ENCODE assay signal across 9 mouse cellular contexts in the genomic region with DNA sequence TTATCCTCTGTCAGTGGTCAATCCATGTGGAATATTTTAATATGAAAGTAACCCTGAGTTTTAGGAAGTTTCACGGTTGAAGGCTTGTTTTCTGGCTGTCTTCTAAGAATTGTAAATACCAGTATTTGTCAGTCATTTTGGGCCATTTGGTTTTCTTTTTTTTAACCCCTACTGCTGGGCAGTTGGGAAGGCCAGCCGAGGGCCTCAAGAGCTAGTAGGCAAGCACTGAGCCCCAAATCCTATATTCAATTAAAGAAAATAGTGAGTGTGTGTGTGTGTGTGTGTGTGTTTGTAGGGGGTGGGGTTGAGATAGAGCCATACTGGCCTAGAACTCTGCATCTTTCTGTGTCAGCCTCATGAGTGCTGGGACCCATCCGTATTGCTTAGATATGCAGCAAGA. TPM values are rescaled to one million over a fixed set of nuclear protein-coding genes. Genes with fewer than 3 reads are reported as not detected.
DNase-seq lines count a peak whose midpoint lies in the region; ATAC-seq and TF ChIP-seq lines count a peak whose summit lies in the region.
"Had no signal": no experiment of that assay in that cellular context is flagged by ENCODE, and none has a peak within 500 bp of the region (broad histone marks: within the 10 kb centered on the region; RNA-seq: fewer than 3 reads in every experiment).

No protein-coding gene starts in this region.

- DNase-seq in lung, embryonic 14.5 days: no peak
- DNase-seq in lung, adult 18-20 months: no peak
- no peak for DNase-seq in limb, embryonic 10.5 days (ENCODE audit: low spot score)
- no peak for DNase-seq in spleen, postnatal 4 days (ENCODE audit: low spot score in 2 of 2)
- no peak for DNase-seq in yolk sac, embryonic 10.5 days (ENCODE audit: low spot score)
- no peak for DNase-seq in urinary bladder, postnatal 14 days (ENCODE audit: low spot score)
- DNase-seq: kidney, postnatal 14 days had no signal

- WGBS in lung, embryonic 14.5 days: 58% methylated on average over 3 of the region's 3 CpGs
- 59% methylated on average over 3 of the region's 3 CpGs for WGBS in embryonic facial prominence, embryonic 15.5 days
- WGBS in limb, embryonic 10.5 days: 82% methylated on average over 3 of the region's 3 CpGs
- WGBS in neural tube, embryonic 14.5 days: 79% methylated on average over 3 of the region's 3 CpGs

- H3K9ac ChIP-seq in lung, embryonic 14.5 days: peak overlapping the region; percentile 97
- no peak overlapping the region for H3K9ac ChIP-seq in embryonic facial prominence, embryonic 15.5 days
- no peak overlapping the region for H3K9ac ChIP-seq in neural tube, embryonic 14.5 days (replicated peaks; ENCODE audit: low read depth, low read length)

- peak overlapping the region; percentile 71 for H3K4me2 ChIP-seq in lung, embryonic 14.5 days
- H3K4me2 ChIP-seq in embryonic facial prominence, embryonic 15.5 days (replicated peaks): peak overlapping the region; percentile 63
- peak overlapping the region; percentile 55 for H3K4me2 ChIP-seq in neural tube, embryonic 14.5 days (ENCODE audit: low read depth, low read length)

- no peak overlapping the region for H3K27ac ChIP-seq in lung, embryonic 14.5 days (ENCODE audit: low read depth)
- H3K27ac ChIP-seq in embryonic facial prominence, embryonic 15.5 days (replicated peaks): no peak overlapping the region
- peak overlapping the region; percentile 99; the same call in 1 of the 2 replicates for H3K27ac ChIP-seq in limb, embryonic 10.5 days
- no peak overlapping the region for H3K27ac ChIP-seq in neural tube, embryonic 14.5 days (ENCODE audit: low read depth, low read length)

- no peak for ATAC-seq in lung, embryonic 14.5 days (ENCODE audit: insufficient read depth)
- ATAC-seq in embryonic facial prominence, embryonic 15.5 days (ENCODE audit: insufficient number of reproducible peaks, low FRiP score, low TSS enrichment, low read depth): no peak
- ATAC-seq in neural tube, embryonic 14.5 days (ENCODE audit: low read depth): no peak

- H3K9me3 ChIP-seq in lung, embryonic 14.5 days (ENCODE audit: low read depth, low read length): no peaks in the 10 kb centered on the region
- H3K9me3 ChIP-seq in embryonic facial prominence, embryonic 15.5 days (replicated peaks): no peaks in the 10 kb centered on the region
- H3K9me3 ChIP-seq in limb, embryonic 10.5 days (replicated peaks): no peaks in the 10 kb centered on the region
- H3K9me3 ChIP-seq in neural tube, embryonic 14.5 days (ENCODE audit: control insufficient read depth, low read length): no peaks in the 10 kb centered on the region

- TF ChIP-seq CTCF in lung, embryonic 14.5 days (IDR thresholded peaks at IDR 0.05; ENCODE audit: low read depth): no peak

- no peaks in the 10 kb centered on the region for H3K27me3 ChIP-seq in lung, embryonic 14.5 days (ENCODE audit: insufficient read depth, low read length)
- H3K27me3 ChIP-seq in embryonic facial prominence, embryonic 15.5 days: no peaks in the 10 kb centered on the region
- no peaks in the 10 kb centered on the region for H3K27me3 ChIP-seq in limb, embryonic 10.5 days (ENCODE audit: low read depth, poor library complexity, severe bottlenecking)
- H3K27me3 ChIP-seq in neural tube, embryonic 14.5 days (ENCODE audit: control insufficient read depth, insufficient read depth, low read length): no peaks in the 10 kb centered on the region

- H3K36me3 ChIP-seq in lung, embryonic 14.5 days (ENCODE audit: insufficient read depth): peaks cover 29% of the 10 kb centered on the region
- H3K36me3 ChIP-seq in embryonic facial prominence, embryonic 15.5 days: peaks cover 18% of the 10 kb centered on the region; the same call in 1 of the 2 replicates
- peaks cover 40% of the 10 kb centered on the region for H3K36me3 ChIP-seq in limb, embryonic 10.5 days
- no peaks in the 10 kb centered on the region; the same call in none of the 2 replicates for H3K36me3 ChIP-seq in neural tube, embryonic 14.5 days (ENCODE audit: control insufficient read depth, insufficient read depth, low read length)

- H3K4me1 ChIP-seq in lung, embryonic 14.5 days (ENCODE audit: insufficient read depth): no peaks in the 10 kb centered on the region; the same call in 1 of the 2 replicates
- H3K4me1 ChIP-seq in embryonic facial prominence, embryonic 15.5 days: peaks cover 12% of the 10 kb centered on the region
- H3K4me1 ChIP-seq in limb, embryonic 10.5 days: peaks cover 12% of the 10 kb centered on the region; the same call in 1 of the 2 replicates
- H3K4me1 ChIP-seq in neural tube, embryonic 14.5 days (ENCODE audit: control insufficient read depth, insufficient read depth, low read length): peaks cover 6% of the 10 kb centered on the region

- H3K4me3 ChIP-seq in lung, embryonic 14.5 days (ENCODE audit: low read depth, low read length): peak overlapping the region; percentile 99
- H3K4me3 ChIP-seq in embryonic facial prominence, embryonic 15.5 days (replicated peaks): peak overlapping the region; percentile 74
- peak overlapping the region; percentile 96 for H3K4me3 ChIP-seq in limb, embryonic 10.5 days
- H3K4me3 ChIP-seq in neural tube, embryonic 14.5 days (ENCODE audit: low read depth, low read length): peak overlapping the region; percentile 96

RNA-seq across cellular contexts. Expression of gene Psma3, which starts 1.5 kb away (rescaled TPM):
- 621 and 650 TPM in 2 replicates for polyA plus RNA-seq in lung, embryonic 14.5 days (2014; fragmentation: Nextera tagmentation; extraction: Ambion mirVana)
- polyA plus RNA-seq in embryonic facial prominence, embryonic 15.5 days (2015; fragmentation: Nextera tagmentation; extraction: Ambion mirVana): 518 and 555 TPM in 2 replicates
- 656 and 733 TPM in 2 replicates for polyA plus RNA-seq in limb, embryonic 10.5 days (2016; fragmentation: Nextera tagmentation; extraction: Ambion mirVana)
- 542 and 609 TPM in 2 replicates for polyA plus RNA-seq in neural tube, embryonic 14.5 days (2014; fragmentation: Nextera tagmentation; extraction: Ambion mirVana)

RNA-seq across cellular contexts. Expression of gene Actr10, which starts 38.2 kb away (rescaled TPM):
- 232 and 257 TPM in 2 replicates for polyA plus RNA-seq in lung, embryonic 14.5 days (2014; fragmentation: Nextera tagmentation; extraction: Ambion mirVana)
- polyA plus RNA-seq in embryonic facial prominence, embryonic 15.5 days (2015; fragmentation: Nextera tagmentation; extraction: Ambion mirVana): 215 TPM in 2 replicates
- polyA plus RNA-seq in limb, embryonic 10.5 days (2016; fragmentation: Nextera tagmentation; extraction: Ambion mirVana): 221 and 232 TPM in 2 replicates
- 210 and 242 TPM in 2 replicates for polyA plus RNA-seq in neural tube, embryonic 14.5 days (2014; fragmentation: Nextera tagmentation; extraction: Ambion mirVana)

RNA-seq across cellular contexts. Expression of gene Arid4a, which starts 39.9 kb away (rescaled TPM):
- 35.9 and 37.2 TPM in 2 replicates for polyA plus RNA-seq in lung, embryonic 14.5 days (2014; fragmentation: Nextera tagmentation; extraction: Ambion mirVana)
- polyA plus RNA-seq in embryonic facial prominence, embryonic 15.5 days (2015; fragmentation: Nextera tagmentation; extraction: Ambion mirVana): 39.6 and 43.8 TPM in 2 replicates
- 24.8 and 31.2 TPM in 2 replicates for polyA plus RNA-seq in limb, embryonic 10.5 days (2016; fragmentation: Nextera tagmentation; extraction: Ambion mirVana)
- polyA plus RNA-seq in neural tube, embryonic 14.5 days (2014; fragmentation: Nextera tagmentation; extraction: Ambion mirVana): 44.9 and 45.0 TPM in 2 replicates
